Comparison of ENCODE assay signal across 8 mouse cellular contexts in the genomic region with DNA sequence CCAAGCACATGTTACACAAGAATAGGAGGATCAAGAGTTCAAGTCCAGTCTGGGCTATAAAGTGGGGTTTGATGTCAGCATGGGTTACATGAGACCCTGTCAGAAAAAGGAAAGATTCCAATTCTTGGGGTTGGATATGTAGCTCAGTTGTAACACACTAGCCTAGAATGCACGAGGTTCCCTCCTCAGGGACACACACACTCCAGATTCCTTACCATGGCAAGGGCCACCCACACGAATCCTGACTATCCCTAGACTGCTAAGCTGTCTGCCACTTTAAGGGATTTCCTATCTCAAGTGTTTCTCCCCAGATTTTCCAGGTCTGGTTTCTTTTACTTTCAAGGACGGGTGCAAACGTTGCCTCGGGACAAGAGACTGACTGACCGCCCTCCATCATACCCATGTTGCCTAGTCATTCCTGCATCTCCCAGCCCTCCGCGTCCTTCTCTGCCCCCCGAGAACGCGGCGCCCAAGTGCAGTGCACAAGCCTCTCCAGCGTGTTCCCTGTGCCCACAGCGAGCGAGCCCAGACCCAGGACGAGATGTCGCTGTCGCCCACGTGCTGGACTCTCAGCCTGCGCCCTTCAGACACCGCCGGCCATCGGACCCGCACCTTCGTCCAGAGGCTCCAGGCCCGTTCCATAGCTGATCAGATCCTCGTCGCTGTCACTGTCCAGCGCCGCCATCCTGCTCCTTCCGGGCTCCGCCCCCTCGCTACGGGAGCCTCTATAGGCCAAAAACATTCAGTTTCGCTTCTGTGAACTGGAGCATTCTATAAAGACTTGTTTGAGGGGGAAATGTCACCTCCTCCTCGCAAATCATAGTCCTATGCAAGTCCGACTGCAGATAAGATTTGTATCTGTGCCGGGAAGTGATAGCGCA. TPM values are rescaled to one million over a fixed set of nuclear protein-coding genes. Genes with fewer than 3 reads are reported as not detected.
DNase-seq lines count a peak whose midpoint lies in the region; ATAC-seq and TF ChIP-seq lines count a peak whose summit lies in the region.

A gene (minus strand): TSS at position 712 of the 881 bp plus-strand sequence.

- H3K9ac ChIP-seq in embryonic facial prominence, embryonic 14.5 days (ENCODE audit: low read depth, low read length) = peak within 1 kb of the TSS; percentile 86
- H3K9ac ChIP-seq in limb, embryonic 13.5 days = peak within 1 kb of the TSS; percentile 85
- H3K9ac ChIP-seq in midbrain, embryonic 15.5 days = peak within 1 kb of the TSS; percentile 68

- 1% methylated on average over 39 of the region's 39 CpGs for WGBS in bone marrow, adult 2 months
- WGBS in embryonic facial prominence, embryonic 14.5 days = 1% methylated on average over 39 of the region's 39 CpGs
- WGBS in limb, embryonic 13.5 days = 2% methylated on average over 39 of the region's 39 CpGs
- WGBS in midbrain, embryonic 15.5 days = 1% methylated on average over 39 of the region's 39 CpGs

- ATAC-seq in embryonic facial prominence, embryonic 14.5 days (ENCODE audit: low read depth) = peak; percentile 84
- peak; percentile 84 for ATAC-seq in limb, embryonic 13.5 days (ENCODE audit: low FRiP score, low read depth)
- peak; percentile 89 for ATAC-seq in midbrain, embryonic 15.5 days (replicated peaks)

- H3K4me2 ChIP-seq in embryonic facial prominence, embryonic 14.5 days (ENCODE audit: low read depth, low read length) = peak within 1 kb of the TSS; percentile 79
- peak within 1 kb of the TSS; percentile 80 for H3K4me2 ChIP-seq in limb, embryonic 13.5 days (replicated peaks)
- H3K4me2 ChIP-seq in midbrain, embryonic 15.5 days = peak within 1 kb of the TSS; percentile 67

- no peaks in the 10 kb centered on the region for H3K27me3 ChIP-seq in embryonic facial prominence, embryonic 14.5 days (replicated peaks; ENCODE audit: control insufficient read depth, insufficient read depth, low read length)
- H3K27me3 ChIP-seq in limb, embryonic 13.5 days = no peaks in the 10 kb centered on the region
- no peaks in the 10 kb centered on the region for H3K27me3 ChIP-seq in midbrain, embryonic 15.5 days (replicated peaks)

- no peak for TF ChIP-seq CTCF in bone marrow, adult 2 months (IDR thresholded peaks at IDR 0.05; ENCODE audit: control insufficient read depth, insufficient read depth, low read length)

- peak within 1 kb of the TSS; percentile 100 for H3K4me3 ChIP-seq in bone marrow, adult 2 months (replicated peaks; ENCODE audit: control insufficient read depth, low read depth, low read length)
- peak within 1 kb of the TSS; percentile 81 for H3K4me3 ChIP-seq in embryonic facial prominence, embryonic 14.5 days (ENCODE audit: low read depth, low read length)
- H3K4me3 ChIP-seq in limb, embryonic 13.5 days = peak within 1 kb of the TSS; percentile 84
- H3K4me3 ChIP-seq in midbrain, embryonic 15.5 days = peak within 1 kb of the TSS; percentile 65

- H3K4me1 ChIP-seq in bone marrow, adult 2 months (ENCODE audit: control insufficient read depth, insufficient read depth, low read length) = peaks cover 2% of the 10 kb centered on the region
- peaks cover 10% of the 10 kb centered on the region for H3K4me1 ChIP-seq in embryonic facial prominence, embryonic 14.5 days (ENCODE audit: control insufficient read depth, insufficient read depth, low read length)
- H3K4me1 ChIP-seq in limb, embryonic 13.5 days = peaks cover 12% of the 10 kb centered on the region
- peaks cover 18% of the 10 kb centered on the region for H3K4me1 ChIP-seq in midbrain, embryonic 15.5 days

- DNase-seq in 416B (ENCODE audit: low read depth) = peak; percentile 85
- peak; percentile 89 for DNase-seq in embryonic facial prominence, embryonic 14.5 days (ENCODE audit: low spot score)
- DNase-seq in heart, adult 8-10 months (ENCODE audit: low spot score) = peak; percentile 96
- DNase-seq in kidney, adult 8-10 months = peak; percentile 89 to 97
- DNase-seq in spleen, adult 18-20 months = peak; percentile 76 to 97

- peak within 1 kb of the TSS; percentile 39; the same call in 1 of the 2 replicates for H3K27ac ChIP-seq in bone marrow, adult 2 months (ENCODE audit: control insufficient read depth, insufficient read depth, low read depth, low read length, poor library complexity)
- H3K27ac ChIP-seq in embryonic facial prominence, embryonic 14.5 days (replicated peaks; ENCODE audit: low read depth, low read length) = peak within 1 kb of the TSS; percentile 44
- no peak within 1 kb of the TSS; the same call in 1 of the 2 replicates for H3K27ac ChIP-seq in limb, embryonic 13.5 days
- H3K27ac ChIP-seq in midbrain, embryonic 15.5 days = peak within 1 kb of the TSS; percentile 72

- no peaks in the 10 kb centered on the region for H3K36me3 ChIP-seq in embryonic facial prominence, embryonic 14.5 days (ENCODE audit: control insufficient read depth, insufficient read depth, low read length)
- peaks cover under 1% of the 10 kb centered on the region; the same call in 1 of the 2 replicates for H3K36me3 ChIP-seq in limb, embryonic 13.5 days
- no peaks in the 10 kb centered on the region for H3K36me3 ChIP-seq in midbrain, embryonic 15.5 days (replicated peaks)

- H3K9me3 ChIP-seq in embryonic facial prominence, embryonic 14.5 days (ENCODE audit: control insufficient read depth, low read length) = no peaks in the 10 kb centered on the region
- no peaks in the 10 kb centered on the region for H3K9me3 ChIP-seq in limb, embryonic 13.5 days
- no peaks in the 10 kb centered on the region for H3K9me3 ChIP-seq in midbrain, embryonic 15.5 days

- peak; percentile 65; the same call in 1 of the 2 replicates for TF ChIP-seq POLR2A in bone marrow, adult 2 months (IDR thresholded peaks at IDR 0.05; ENCODE audit: borderline replicate concordance, control insufficient read depth, low read depth, low read length)

RNA-seq across cellular contexts. Expression of the gene that starts here (rescaled TPM):
- 1.9 and 7.1 TPM in 2 replicates for polyA plus RNA-seq in bone marrow, adult 2 months (2011; ENCODE audit: insufficient read depth, insufficient read length, low replicate concordance, missing spikeins)
- polyA plus RNA-seq in embryonic facial prominence, embryonic 14.5 days (2014; fragmentation: Nextera tagmentation; extraction: Ambion mirVana) = 13.7 and 17.6 TPM in 2 replicates
- 10 to 100 TPM; 10.6 to 12.8 (median 12.2) TPM for total RNA-seq in heart, adult 8-10 months (2022)
- 20.0 and 20.9 TPM in 2 replicates for polyA plus RNA-seq in limb, embryonic 13.5 days (2015; fragmentation: Nextera tagmentation; extraction: Ambion mirVana)
- polyA plus RNA-seq in midbrain, embryonic 15.5 days (2015; fragmentation: Nextera tagmentation; extraction: Ambion mirVana) = 19.9 and 23.1 TPM in 2 replicates
